Mouse (Mus musculus): ENCODE results near the gene Smok3c.

- no peak for TF ChIP-seq CTCF (IDR thresholded peaks at IDR 0.05; ENCODE audit: borderline replicate concordance, insufficient read depth, low read length)
- no peak for TF ChIP-seq POLR2A (IDR thresholded peaks at IDR 0.05; ENCODE audit: low read depth, low read length)
Measured at GRCm38 (mm10) chr5:138075684-138076083, 22.7 kb downstream of the Smok3c start.
